Mouse (Mus musculus) megakaryocyte, embryonic 14.5 days (primary cell): ENCODE measurements around the gene Zfp687.

Experiments used
- FLI1 ChIP-seq: IDR thresholded peaks from 2 replicates; pipeline ENCODE4 v1.6.1; 2012; ENCODE audit warnings: low read length, inconsistent platforms, mixed read lengths
- GATA1 ChIP-seq: IDR thresholded peaks from 3 replicates; pipeline ENCODE4 v1.6.1; 2012; ENCODE audit warnings: mixed read lengths, low read length, inconsistent platforms, borderline replicate concordance

DNA sequence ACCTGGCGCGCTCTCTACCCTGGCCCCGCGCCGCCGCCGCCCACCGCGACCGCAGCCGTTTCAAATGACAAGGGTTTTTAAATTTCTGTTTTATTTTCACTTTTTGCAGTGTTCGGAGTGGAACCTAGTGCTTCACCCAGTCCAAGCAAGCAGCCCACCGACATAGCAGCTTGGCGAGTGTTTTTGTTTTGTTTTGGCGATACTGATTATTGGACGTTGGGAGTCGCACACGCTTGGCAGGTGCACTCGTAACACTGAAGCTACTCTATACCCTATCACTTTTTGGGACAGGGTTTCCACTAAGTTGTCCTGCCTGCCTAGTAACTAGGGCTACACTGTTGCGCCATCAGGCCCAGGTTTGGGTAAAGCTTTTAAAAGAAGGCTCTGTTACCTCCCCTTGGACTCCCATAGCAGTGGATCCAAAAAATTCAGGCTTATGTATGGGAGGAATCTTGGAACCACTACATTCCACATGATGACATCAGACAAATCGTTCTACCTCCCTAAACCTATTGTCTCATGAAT, 1.3 kb upstream of the Zfp687 start:
- TF ChIP-seq GATA1: no peak
- TF ChIP-seq FLI1: no peak
